Mouse (Mus musculus): Measurements from ENCODE around the gene Lemd1. TPM values are rescaled to one million over a fixed set of nuclear protein-coding genes. Genes with fewer than 3 reads are reported as not detected.

The Lemd1 gene
- polyA plus RNA-seq, 2 experiments = not detected

- Histone ChIP-seq H3K27me3 (ENCODE audit: control insufficient read depth, insufficient read depth, low read length) (no peaks in the 10 kb centered on the region), H3K36me3 (replicated peaks; ENCODE audit: control insufficient read depth, insufficient read depth, low read depth) (no peaks in the 10 kb centered on the region), H3K9ac (replicated peaks) (no peak overlapping the region), H3K4me2 (ENCODE audit: low read depth) (no peak overlapping the region), H3K4me1 (replicated peaks; ENCODE audit: control insufficient read depth in 2 of 2, insufficient read depth in 2 of 2, low read length in 1 of 2) (peaks cover 15 to 18% of the 10 kb centered on the region in 2 experiments), H3K9me3 (ENCODE audit: control insufficient read depth, low read length) (no peaks in the 10 kb centered on the region), H3K27ac (no peak overlapping the region), H3K4me3 (ENCODE audit: insufficient read depth in 1 of 2, low read depth in 2 of 2, low read length in 2 of 2) (no peak overlapping the region)
- DNase-seq (ENCODE audit: low read depth in 3 of 3, low spot score in 3 of 3) (no peak), ATAC-seq (ENCODE audit: insufficient read depth) (no peak)
- 71% methylated on average over 10 of the region's 10 CpGs for WGBS (ENCODE audit: insufficient replicate concordance)
- TF ChIP-seq EP300 (IDR thresholded peaks at IDR 0.05; ENCODE audit: low read depth) (no peak), CTCF (IDR thresholded peaks at IDR 0.05; ENCODE audit: low read depth) (no peak)
Measured at GRCm38 (mm10) chr1:132265936-132266335, 74.7 kb downstream of the Lemd1 start.

- peaks cover 15 to 18% of the 10 kb centered on the region in 2 experiments for H3K4me1 ChIP-seq (replicated peaks; ENCODE audit: control insufficient read depth in 2 of 2, insufficient read depth in 2 of 2, low read length in 1 of 2)
- H3K4me3 ChIP-seq (ENCODE audit: insufficient read depth in 1 of 2, low read depth in 2 of 2, low read length in 2 of 2) = no peak overlapping the region
- 43% methylated on average over 8 of the region's 8 CpGs for WGBS (ENCODE audit: insufficient replicate concordance)
- no peak overlapping the region for H3K4me2 ChIP-seq (ENCODE audit: low read depth)
- H3K27ac ChIP-seq = no peak overlapping the region
- TF ChIP-seq EP300 (IDR thresholded peaks at IDR 0.05; ENCODE audit: low read depth) = no peak
- no peak for TF ChIP-seq CTCF (IDR thresholded peaks at IDR 0.05; ENCODE audit: low read depth)
- H3K27me3 ChIP-seq (ENCODE audit: control insufficient read depth, insufficient read depth, low read length) = no peaks in the 10 kb centered on the region
- H3K36me3 ChIP-seq (replicated peaks; ENCODE audit: control insufficient read depth, insufficient read depth, low read depth) = no peaks in the 10 kb centered on the region
- H3K9ac ChIP-seq (replicated peaks) = no peak overlapping the region
- DNase-seq (ENCODE audit: low read depth in 3 of 3, low spot score in 3 of 3) (no peak), ATAC-seq (ENCODE audit: insufficient read depth) (no peak)
- H3K9me3 ChIP-seq (ENCODE audit: control insufficient read depth, low read length) = no peaks in the 10 kb centered on the region
Measured at GRCm38 (mm10) chr1:132266791-132267557, 75.7 kb downstream of the Lemd1 start.

GRCm38 (mm10) chr1:132267959-132268358, 76.7 kb downstream of the Lemd1 start:
- H3K9ac ChIP-seq (replicated peaks) = no peak overlapping the region
- H3K27ac ChIP-seq = no peak overlapping the region
- H3K9me3 ChIP-seq (ENCODE audit: control insufficient read depth, low read length) = no peaks in the 10 kb centered on the region
- ATAC-seq (ENCODE audit: insufficient read depth) (no peak), DNase-seq (ENCODE audit: low read depth in 3 of 3, low spot score in 3 of 3) (no peak)
- H3K36me3 ChIP-seq (replicated peaks; ENCODE audit: control insufficient read depth, insufficient read depth, low read depth) = no peaks in the 10 kb centered on the region
- peaks cover 15 to 18% of the 10 kb centered on the region in 2 experiments for H3K4me1 ChIP-seq (replicated peaks; ENCODE audit: control insufficient read depth in 2 of 2, insufficient read depth in 2 of 2, low read length in 1 of 2)
- TF ChIP-seq CTCF (IDR thresholded peaks at IDR 0.05; ENCODE audit: low read depth) = no peak
- no peak for TF ChIP-seq EP300 (IDR thresholded peaks at IDR 0.05; ENCODE audit: low read depth)
- WGBS (ENCODE audit: insufficient replicate concordance) = 61% methylated on average over 2 of the region's 2 CpGs
- no peak overlapping the region for H3K4me2 ChIP-seq (ENCODE audit: low read depth)
- H3K4me3 ChIP-seq (ENCODE audit: insufficient read depth in 1 of 2, low read depth in 2 of 2, low read length in 2 of 2) = no peak overlapping the region
- no peaks in the 10 kb centered on the region for H3K27me3 ChIP-seq (ENCODE audit: control insufficient read depth, insufficient read depth, low read length)

- Histone ChIP-seq H3K9ac (replicated peaks) (no peak overlapping the region), H3K27ac (no peak overlapping the region), H3K9me3 (ENCODE audit: control insufficient read depth, low read length) (no peaks in the 10 kb centered on the region), H3K27me3 (ENCODE audit: control insufficient read depth, insufficient read depth, low read length) (no peaks in the 10 kb centered on the region), H3K4me1 (replicated peaks; ENCODE audit: control insufficient read depth in 2 of 2, insufficient read depth in 2 of 2, low read length in 1 of 2) (peaks cover 15 to 18% of the 10 kb centered on the region in 2 experiments), H3K36me3 (replicated peaks; ENCODE audit: control insufficient read depth, insufficient read depth, low read depth) (no peaks in the 10 kb centered on the region), H3K4me2 (ENCODE audit: low read depth) (no peak overlapping the region), H3K4me3 (ENCODE audit: insufficient read depth in 1 of 2, low read depth in 2 of 2, low read length in 2 of 2) (no peak overlapping the region)
- no peak for ATAC-seq (ENCODE audit: insufficient read depth)
- DNase-seq (ENCODE audit: low read depth in 3 of 3, low spot score in 3 of 3) = no peak
- TF ChIP-seq CTCF (IDR thresholded peaks at IDR 0.05; ENCODE audit: low read depth) (no peak), EP300 (IDR thresholded peaks at IDR 0.05; ENCODE audit: low read depth) (no peak)
- WGBS (ENCODE audit: insufficient replicate concordance) = 54% methylated on average over 7 of the region's 7 CpGs
Measured at GRCm38 (mm10) chr1:132268418-132269060, 77.3 kb downstream of the Lemd1 start.

- Histone ChIP-seq H3K4me3 (ENCODE audit: insufficient read depth in 1 of 2, low read depth in 2 of 2, low read length in 2 of 2) (no peak overlapping the region), H3K36me3 (replicated peaks; ENCODE audit: control insufficient read depth, insufficient read depth, low read depth) (no peaks in the 10 kb centered on the region), H3K27ac (no peak overlapping the region), H3K4me2 (ENCODE audit: low read depth) (no peak overlapping the region), H3K27me3 (ENCODE audit: control insufficient read depth, insufficient read depth, low read length) (no peaks in the 10 kb centered on the region), H3K4me1 (replicated peaks; ENCODE audit: control insufficient read depth in 2 of 2, insufficient read depth in 2 of 2, low read length in 1 of 2) (no peaks in the 10 kb centered on the region), H3K9ac (replicated peaks) (no peak overlapping the region), H3K9me3 (ENCODE audit: control insufficient read depth, low read length) (no peaks in the 10 kb centered on the region)
- 70% methylated on average over 3 of the region's 3 CpGs for WGBS (ENCODE audit: insufficient replicate concordance)
- ATAC-seq (ENCODE audit: insufficient read depth) (no peak), DNase-seq (ENCODE audit: low read depth in 3 of 3, low spot score in 3 of 3) (no peak)
- TF ChIP-seq EP300 (IDR thresholded peaks at IDR 0.05; ENCODE audit: low read depth) = no peak
- no peak for TF ChIP-seq CTCF (IDR thresholded peaks at IDR 0.05; ENCODE audit: low read depth)
Measured at GRCm38 (mm10) chr1:132271237-132271636, 80.0 kb downstream of the Lemd1 start.

Measured in liver, embryonic 14.5 days (tissue).